Mouse (Mus musculus) skeletal muscle tissue, adult 2 months (tissue): Measurements from ENCODE around the gene Tmem253.

Experiments used
- DNase-seq: peaks from one replicate; pipeline ENCODE4 v3.0.0-alpha.2; 2012; ENCODE audit warnings: low read depth, low spot score

Tmem253 gene

DNA sequence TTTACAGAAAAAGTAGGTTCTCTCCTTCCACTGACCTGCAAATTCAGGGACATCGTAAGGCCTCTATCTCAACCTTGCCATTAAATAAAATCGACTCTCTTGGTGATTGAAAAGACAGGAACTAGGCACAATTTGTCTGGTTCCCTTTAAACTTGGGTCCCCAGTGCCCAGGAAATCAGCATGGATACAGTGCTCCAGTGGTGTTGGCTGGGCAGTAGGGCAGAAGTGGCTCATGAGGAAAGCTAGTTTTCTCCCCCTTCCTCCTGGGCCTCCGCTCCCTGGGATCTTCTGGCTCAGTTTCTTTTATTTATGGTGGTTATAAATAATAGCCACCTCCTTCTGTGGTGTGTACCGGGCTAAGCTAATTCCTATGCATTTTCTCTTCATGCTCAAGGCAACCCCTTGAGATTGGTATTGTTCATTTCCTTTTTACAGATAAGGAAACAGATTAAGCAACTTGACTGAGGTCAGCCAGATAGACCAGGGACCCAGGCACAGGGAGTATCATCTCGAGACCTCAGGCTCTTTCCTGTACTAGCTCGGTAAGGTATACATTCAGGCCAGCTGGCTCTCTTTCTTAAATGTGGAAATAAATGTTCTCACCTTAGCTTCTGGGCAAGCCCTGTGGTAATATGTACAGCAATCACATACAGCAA, at the start of gene Tmem253:
Gene Tmem253 (plus strand): TSS at position 214 of the 656 bp plus-strand sequence.
- no peak for DNase-seq

DNA sequence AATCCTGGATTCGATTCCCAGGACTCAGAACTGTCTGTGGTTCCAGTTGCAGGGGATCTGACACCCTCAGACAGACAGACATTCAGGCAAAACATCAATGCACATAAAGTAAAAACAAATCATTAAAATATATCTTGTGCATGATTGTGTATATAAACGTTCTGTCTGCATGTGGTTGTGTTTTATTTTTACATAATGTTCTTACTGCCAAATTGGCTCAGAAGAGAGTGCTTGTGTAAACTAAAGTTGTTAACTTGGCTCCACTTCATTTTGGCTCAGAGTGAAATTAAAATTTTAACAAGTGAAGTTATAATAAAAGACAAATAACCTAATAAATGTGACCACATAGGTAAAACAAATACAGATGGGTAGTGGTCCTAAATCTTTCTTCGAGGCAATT, 48.1 kb upstream of the Tmem253 start:
- DNase-seq: no peak

GRCm38 (mm10) chr14:51979252-51979651, 36.2 kb upstream of the Tmem253 start:
- no peak for DNase-seq

GRCm38 (mm10) chr14:51983251-51983650, 32.2 kb upstream of the Tmem253 start:
- DNase-seq: no peak

GRCm38 (mm10) chr14:51983855-51984246, 31.6 kb upstream of the Tmem253 start:
- no peak for DNase-seq

- DNase-seq: no peak
These were observed 30.9 kb upstream of the Tmem253 start, which contains the start of gene Arhgef40 for GRCm38 (mm10) chr14:51984247-51985231. Arhgef40 (plus strand) TSS chr14:51984719.

DNA sequence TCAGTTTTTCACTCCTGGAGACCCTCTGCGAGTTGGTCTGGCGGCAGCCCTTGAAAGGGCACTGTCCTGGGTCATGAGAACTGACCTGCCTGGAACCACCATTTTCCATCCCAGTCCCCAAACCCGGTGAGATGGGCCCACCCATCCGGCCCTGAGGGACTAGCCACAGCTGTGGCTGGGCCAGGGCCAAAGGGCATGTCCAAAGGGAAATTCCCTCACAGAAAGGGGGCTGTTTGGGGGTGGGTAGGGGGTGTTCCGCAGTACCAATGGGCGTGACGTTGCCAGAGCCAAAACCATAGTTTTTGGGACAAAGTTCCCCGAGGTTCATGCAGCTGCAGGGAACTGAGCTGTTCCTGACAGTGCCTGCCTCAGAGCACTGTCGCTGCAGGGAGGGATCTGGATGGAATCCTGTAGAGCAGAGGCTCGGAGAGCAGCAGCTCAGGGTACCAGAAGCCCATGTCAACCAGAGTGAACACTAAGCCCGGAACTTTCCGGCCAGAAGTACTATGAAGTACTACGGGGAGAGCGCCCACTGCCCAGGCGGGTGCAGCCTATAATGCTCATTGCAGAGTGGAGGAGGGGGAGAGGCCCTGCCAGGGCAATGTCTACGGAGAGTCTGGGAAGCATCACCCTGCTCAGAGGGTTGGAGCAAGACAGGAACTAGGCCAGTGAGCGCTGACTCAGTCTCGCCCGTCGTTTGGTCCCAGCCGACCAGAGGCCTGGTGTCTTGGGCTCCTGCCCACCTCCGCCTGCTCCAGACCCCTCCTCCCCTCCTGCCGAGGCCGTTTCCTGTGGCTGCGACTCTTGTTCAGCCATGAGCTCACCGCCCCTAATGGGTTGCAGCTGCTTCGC, 29.9 kb upstream of the Tmem253 start:
- peak; percentile 85 for DNase-seq

- DNase-seq: no peak
These were observed 29.3 kb upstream of the Tmem253 start for GRCm38 (mm10) chr14:51986153-51986505.

DNA sequence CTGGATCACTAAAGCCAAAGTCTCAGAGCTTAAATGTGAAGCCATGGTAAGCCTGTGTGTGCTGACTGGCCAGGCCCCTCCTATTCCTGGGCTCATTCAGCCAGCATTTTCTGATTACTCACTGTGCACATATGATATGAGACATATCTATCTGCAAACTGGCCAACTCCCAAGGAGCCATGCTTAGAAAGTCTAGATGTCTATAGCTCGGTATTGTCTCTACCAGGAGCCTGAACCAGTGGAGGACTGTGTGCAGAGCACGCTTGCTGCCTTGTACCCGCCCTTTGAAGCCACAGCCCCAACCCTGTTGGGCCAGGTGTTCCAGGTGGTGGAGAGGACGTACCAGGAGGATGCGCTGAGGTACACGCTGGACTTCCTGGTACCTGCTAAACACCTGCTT, 28.3 kb upstream of the Tmem253 start:
- no peak for DNase-seq

DNA sequence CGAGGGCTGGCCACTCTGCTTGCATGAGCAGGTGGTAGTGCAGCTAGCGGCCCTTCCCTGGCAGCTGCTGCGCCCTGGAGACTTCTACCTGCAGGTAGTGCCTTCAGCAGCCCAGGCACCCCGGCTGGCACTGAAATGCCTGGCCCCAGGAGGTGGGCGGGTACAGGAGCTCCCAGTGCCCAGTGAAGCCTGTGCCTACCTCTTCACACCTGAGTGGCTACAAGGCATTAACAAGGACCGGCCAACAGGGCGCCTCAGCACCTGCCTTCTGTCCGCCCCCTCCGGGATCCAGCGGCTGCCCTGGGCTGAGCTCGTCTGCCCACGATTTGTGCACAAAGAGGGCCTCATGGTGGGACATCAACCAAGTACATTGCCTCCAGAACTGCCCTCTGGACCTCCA, 26.7 kb upstream of the Tmem253 start:
- no peak for DNase-seq

- DNase-seq: no peak
These were observed 25.9 kb upstream of the Tmem253 start for GRCm38 (mm10) chr14:51989461-51989970.

DNA sequence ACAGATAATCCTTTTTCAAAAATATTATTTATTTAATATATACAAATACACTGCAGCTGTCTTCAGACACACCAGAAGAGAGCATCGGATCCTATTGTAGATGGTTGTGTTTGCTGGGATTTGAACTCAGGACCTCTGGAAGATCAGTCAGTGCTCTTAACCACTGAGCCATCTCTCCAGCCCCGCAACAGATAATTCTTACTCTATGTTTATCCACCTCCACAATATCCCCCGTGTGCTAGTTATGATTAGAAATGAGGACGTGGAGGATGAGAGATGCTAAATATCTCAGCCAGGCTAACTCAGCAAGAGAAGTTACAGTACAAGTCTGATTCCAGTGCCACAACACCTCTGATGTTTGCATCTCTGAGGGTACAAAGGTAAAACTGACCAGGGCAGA, 21.0 kb upstream of the Tmem253 start:
- DNase-seq: no peak

- no peak for DNase-seq
These were observed 20.1 kb upstream of the Tmem253 start for GRCm38 (mm10) chr14:51995219-51995871.

DNA sequence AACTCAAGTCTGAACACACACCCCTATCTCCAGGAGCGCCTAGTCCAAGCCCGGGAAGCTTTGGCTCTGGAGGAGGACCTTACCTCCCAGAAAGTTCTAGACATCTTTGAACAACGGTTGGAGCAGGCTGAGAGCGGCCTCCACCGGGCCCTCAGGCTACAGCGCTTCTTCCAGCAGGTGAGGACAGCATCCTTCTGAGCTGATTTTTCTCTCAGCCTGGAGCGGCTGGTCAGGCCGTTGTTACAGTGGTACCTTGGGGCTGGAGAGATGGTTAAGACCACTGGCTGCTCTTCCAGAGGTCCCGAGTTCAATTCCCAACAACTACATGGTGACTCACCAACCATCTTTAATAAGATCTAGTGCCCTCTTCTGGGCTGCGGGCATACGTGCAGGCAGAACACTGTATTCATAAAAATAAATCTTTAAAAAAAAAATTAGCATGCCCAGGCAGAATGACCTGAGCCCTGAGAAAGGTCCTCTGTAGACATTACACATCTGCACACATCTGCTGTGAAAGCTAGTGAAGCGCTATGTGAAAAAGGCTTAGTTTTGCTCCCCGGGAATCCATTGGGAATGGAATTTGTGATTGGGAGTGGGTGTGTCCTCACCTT, 19.1 kb upstream of the Tmem253 start:
- no peak for DNase-seq

GRCm38 (mm10) chr14:51996866-51997265, 18.6 kb upstream of the Tmem253 start:
- no peak for DNase-seq

- DNase-seq: no peak
These were observed 18.0 kb upstream of the Tmem253 start for GRCm38 (mm10) chr14:51997483-51997882.

GRCm38 (mm10) chr14:52003981-52004495, 11.4 kb upstream of the Tmem253 start:
- no peak for DNase-seq

- DNase-seq: no peak
These were observed 10.3 kb upstream of the Tmem253 start for GRCm38 (mm10) chr14:52005141-52005540.

GRCm38 (mm10) chr14:52005616-52006015, 9.8 kb upstream of the Tmem253 start:
- DNase-seq: no peak

- no peak for DNase-seq
These were observed 9.2 kb upstream of the Tmem253 start for GRCm38 (mm10) chr14:52006241-52006640.
